Mouse (Mus musculus) gonadal fat pad, adult 2 months (tissue): ENCODE results near the gene Xntrpc. TPM values are rescaled to one million over a fixed set of nuclear protein-coding genes. Genes with fewer than 3 reads are reported as not detected.

Experiments used
- DNase-seq: peaks from one replicate; pipeline ENCODE4 v3.0.0-alpha.2; 2012; ENCODE audit warnings: low read depth
- polyA plus RNA-seq: library from polyadenylated mRNA; depleted of rRNA; stranded (reverse); fragments of >200 nt; gene quantifications from 2 replicates; pipeline ENCODE4 v1.2.3, GENCODE M21; 2012

Xntrpc gene
- polyA plus RNA-seq, 1 experiment, result 3.0 TPM

GRCm38 (mm10) chr7:102081784-102082183, 16.3 kb downstream of the Xntrpc start:
- DNase-seq, result no peak

- no peak for DNase-seq
Observed at GRCm38 (mm10) chr7:102082816-102083215, 17.3 kb downstream of the Xntrpc start, which contains the start of gene Trpc2. TSS of gene Trpc2 (plus strand) at chr7:102083116.

- no peak for DNase-seq
Observed at GRCm38 (mm10) chr7:102084041-102084696, 18.7 kb downstream of the Xntrpc start.

- no peak for DNase-seq
Observed at GRCm38 (mm10) chr7:102087336-102087735, 21.8 kb downstream of the Xntrpc start.

GRCm38 (mm10) chr7:102099760-102100661, 34.5 kb downstream of the Xntrpc start:
- DNase-seq, result no peak

GRCm38 (mm10) chr7:102100868-102101267, 35.4 kb downstream of the Xntrpc start:
- DNase-seq, result no peak

GRCm38 (mm10) chr7:102101487-102101886, 36.0 kb downstream of the Xntrpc start, which contains the start of gene Art1:
TSS of gene Art1 (plus strand) at chr7:102101743.
- DNase-seq, result no peak

GRCm38 (mm10) chr7:102102241-102102640, 36.7 kb downstream of the Xntrpc start:
- no peak for DNase-seq

- DNase-seq, result no peak
Observed at GRCm38 (mm10) chr7:102102696-102103095, 37.2 kb downstream of the Xntrpc start.

- no peak for DNase-seq
Observed at GRCm38 (mm10) chr7:102103555-102103954, 38.0 kb downstream of the Xntrpc start.

- no peak for DNase-seq
Observed at GRCm38 (mm10) chr7:102104126-102104525, 38.6 kb downstream of the Xntrpc start.

- no peak for DNase-seq
Observed at GRCm38 (mm10) chr7:102106700-102107141, 41.2 kb downstream of the Xntrpc start.

GRCm38 (mm10) chr7:102108206-102108605, 42.7 kb downstream of the Xntrpc start:
- DNase-seq, result no peak

GRCm38 (mm10) chr7:102109171-102109570, 43.7 kb downstream of the Xntrpc start, which contains the start of gene Art5:
TSS of gene Art5 (minus strand) at chr7:102109489.
- no peak for DNase-seq

- DNase-seq, result no peak
Observed at GRCm38 (mm10) chr7:102109746-102110145, 44.2 kb downstream of the Xntrpc start.

- no peak for DNase-seq
Observed at GRCm38 (mm10) chr7:102113151-102113729, 47.7 kb downstream of the Xntrpc start.

GRCm38 (mm10) chr7:102116579-102117331, 51.2 kb downstream of the Xntrpc start, which contains the start of gene Chrna10:
TSS of gene Chrna10 (minus strand) at chr7:102116828.
- DNase-seq, result no peak

GRCm38 (mm10) chr7:102117382-102117781, 51.9 kb downstream of the Xntrpc start:
- no peak for DNase-seq

GRCm38 (mm10) chr7:102120326-102120725, 54.8 kb downstream of the Xntrpc start:
- DNase-seq, result no peak

GRCm38 (mm10) chr7:102132395-102132794, 66.9 kb downstream of the Xntrpc start:
- no peak for DNase-seq

- DNase-seq, result no peak
Observed at GRCm38 (mm10) chr7:102137464-102137863, 72.0 kb downstream of the Xntrpc start.
